In the genomic region with DNA sequence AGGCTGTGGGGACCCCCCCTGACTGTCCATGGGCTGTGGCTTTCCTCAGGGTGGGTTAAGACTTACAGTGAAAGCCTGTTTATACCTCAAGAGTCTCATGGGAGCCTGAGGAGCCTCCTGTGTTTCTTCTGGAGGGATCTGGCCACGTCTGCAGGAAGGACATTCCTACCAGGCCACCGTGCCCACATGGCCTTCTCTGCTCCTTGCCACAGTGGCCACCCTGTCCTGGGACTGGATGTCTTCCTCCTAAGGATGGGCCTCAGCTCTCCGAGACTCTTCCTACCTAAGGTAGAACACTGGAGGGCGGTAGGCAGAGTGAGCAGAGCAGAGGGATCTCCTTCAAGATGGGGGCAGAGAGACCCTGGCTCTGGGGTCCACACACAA, we compare ENCODE assay signal across 9 mouse cellular contexts.
A peak's percentile ranks its signal among the peaks of the same experiment; 100 is the strongest.
DNase-seq lines count a peak whose midpoint lies in the region; ATAC-seq and TF ChIP-seq lines count a peak whose summit lies in the region.
"Had no signal": no experiment of that assay in that cellular context is flagged by ENCODE, and none has a peak within 500 bp of the region (broad histone marks: within the 10 kb centered on the region; RNA-seq: fewer than 3 reads in every experiment).

No protein-coding gene starts in this region.

- no peak overlapping the region for H3K9ac ChIP-seq in heart, embryonic 15.5 days
- H3K9ac ChIP-seq in forebrain, postnatal 0 days, result no peak overlapping the region
- no peak overlapping the region for H3K9ac ChIP-seq in midbrain, embryonic 16.5 days (ENCODE audit: low read depth, low read length)
- H3K9ac ChIP-seq: liver, embryonic 15.5 days had no signal

- no peak overlapping the region for H3K4me2 ChIP-seq in heart, embryonic 15.5 days
- no peak overlapping the region for H3K4me2 ChIP-seq in forebrain, postnatal 0 days (ENCODE audit: low read depth)
- H3K4me2 ChIP-seq in midbrain, embryonic 16.5 days (ENCODE audit: low read length), result no peak overlapping the region
- H3K4me2 ChIP-seq: liver, embryonic 15.5 days had no signal

- 0 out of 2 replicates have a peak, but pooled peaks have one; percentile 13 for ATAC-seq in heart, embryonic 15.5 days (replicated peaks; ENCODE audit: insufficient number of reproducible peaks, insufficient read depth, low FRiP score, low read depth)
- no peak for ATAC-seq in forebrain, postnatal 0 days
- no peak for ATAC-seq in midbrain, embryonic 16.5 days
- ATAC-seq in inflammation-experienced regulatory T-cells, adult 6 months, result no peak
- ATAC-seq in CD4-positive, CD25-positive, alpha-beta regulatory T cell, adult 4 months, result no peak

- no peak for DNase-seq in heart, adult 8-10 months (ENCODE audit: low spot score)
- DNase-seq in 3134 (ENCODE audit: extremely low read depth, insufficient read length, low spot score), result peak; percentile 70
- DNase-seq in forebrain, postnatal 0 days, result no peak
- DNase-seq in retina, postnatal 1 day, result no peak

- H3K4me1 ChIP-seq in heart, embryonic 15.5 days (replicated peaks), result peaks cover 18% of the 10 kb centered on the region
- H3K4me1 ChIP-seq in forebrain, postnatal 0 days (ENCODE audit: insufficient read depth), result peaks cover 2% of the 10 kb centered on the region; the same call in 1 of the 2 replicates
- peaks cover 5% of the 10 kb centered on the region for H3K4me1 ChIP-seq in midbrain, embryonic 16.5 days (ENCODE audit: control insufficient read depth, insufficient read depth, low read length)

- no peaks in the 10 kb centered on the region for H3K27me3 ChIP-seq in heart, embryonic 15.5 days
- H3K27me3 ChIP-seq in forebrain, postnatal 0 days (ENCODE audit: insufficient read depth, low read length), result no peaks in the 10 kb centered on the region
- no peaks in the 10 kb centered on the region for H3K27me3 ChIP-seq in midbrain, embryonic 16.5 days (ENCODE audit: control insufficient read depth, insufficient read depth, low read depth, low read length)
- H3K27me3 ChIP-seq: liver, embryonic 15.5 days had no signal

- H3K9me3 ChIP-seq in heart, embryonic 15.5 days (replicated peaks), result no peaks in the 10 kb centered on the region
- no peaks in the 10 kb centered on the region for H3K9me3 ChIP-seq in forebrain, postnatal 0 days (ENCODE audit: low read length)
- H3K9me3 ChIP-seq in midbrain, embryonic 16.5 days (replicated peaks; ENCODE audit: control insufficient read depth, low read length, poor library complexity, severe bottlenecking), result no peaks in the 10 kb centered on the region
- H3K9me3 ChIP-seq: liver, embryonic 15.5 days had no signal

- peaks cover 9% of the 10 kb centered on the region; the same call in 1 of the 2 replicates for H3K36me3 ChIP-seq in heart, embryonic 15.5 days
- H3K36me3 ChIP-seq in forebrain, postnatal 0 days (ENCODE audit: insufficient read depth), result 0 out of 2 replicates have a peak, but pooled peaks cover 4% of the 10 kb centered on the region
- H3K36me3 ChIP-seq in midbrain, embryonic 16.5 days (ENCODE audit: control insufficient read depth, insufficient read depth, low read length), result no peaks in the 10 kb centered on the region

- 0 out of 2 replicates have a peak overlapping the region, but pooled peaks have one; percentile 6 for H3K27ac ChIP-seq in heart, embryonic 15.5 days
- H3K27ac ChIP-seq in forebrain, postnatal 0 days (ENCODE audit: low read depth, low read length), result peak overlapping the region; percentile 15; the same call in 1 of the 2 replicates
- peak overlapping the region; percentile 24; the same call in 1 of the 2 replicates for H3K27ac ChIP-seq in midbrain, embryonic 16.5 days (ENCODE audit: low read length)
- H3K27ac ChIP-seq: liver, embryonic 15.5 days had no signal

- TF ChIP-seq CTCF in forebrain, postnatal 0 days (IDR thresholded peaks at IDR 0.05; ENCODE audit: low read depth), result no peak

- 74% methylated on average over 4 of the region's 4 CpGs for WGBS in heart, embryonic 15.5 days
- 73% methylated on average over 4 of the region's 4 CpGs for WGBS in forebrain, postnatal 0 days
- 67% methylated on average over 4 of the region's 4 CpGs for WGBS in midbrain, embryonic 16.5 days

- H3K4me3 ChIP-seq in heart, embryonic 15.5 days, result no peak overlapping the region
- no peak overlapping the region for H3K4me3 ChIP-seq in forebrain, postnatal 0 days (ENCODE audit: low read depth, low read length)
- H3K4me3 ChIP-seq in midbrain, embryonic 16.5 days (ENCODE audit: low read depth, low read length), result no peak overlapping the region
- H3K4me3 ChIP-seq: liver, embryonic 15.5 days had no signal
